Mouse (Mus musculus): ENCODE data around the gene Tinf2. TPM values are rescaled to one million over a fixed set of nuclear protein-coding genes. Genes with fewer than 3 reads are reported as not detected.

Gene Tinf2
- polyA plus RNA-seq, 1 experiment from 2014 or later = 14.1 TPM

DNA sequence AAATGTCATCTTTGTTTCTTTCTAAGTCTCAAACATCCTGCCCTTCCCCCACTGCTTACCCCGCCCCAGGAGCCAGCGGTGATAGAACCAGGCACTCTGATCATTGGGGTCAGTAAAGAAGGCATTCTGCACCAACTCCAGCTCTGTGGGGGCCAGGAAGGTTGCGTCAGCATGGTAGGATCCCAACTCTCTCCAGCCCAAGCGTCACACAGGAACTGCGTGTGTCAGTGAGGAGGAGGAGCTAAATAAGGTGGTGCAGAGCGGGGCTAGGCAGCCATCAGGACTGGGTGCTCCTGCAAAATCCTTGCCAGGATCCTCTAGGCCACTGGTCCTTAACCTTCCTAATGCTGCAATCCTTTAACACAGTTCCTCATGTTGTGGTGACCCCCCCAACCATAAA, 38.1 kb upstream of the Tinf2 start:
- no peak overlapping the region for H3K27ac ChIP-seq (ENCODE audit: low read depth)
- no peaks in the 10 kb centered on the region for H3K27me3 ChIP-seq (ENCODE audit: insufficient read depth, low read length)
- H3K4me1 ChIP-seq (ENCODE audit: insufficient read depth) = peaks cover 22% of the 10 kb centered on the region
- WGBS (ENCODE audit: insufficient replicate concordance) = 78% methylated on average over 6 of the region's 6 CpGs
- DNase-seq = no peak
- H3K9me3 ChIP-seq (ENCODE audit: low read length) = no peaks in the 10 kb centered on the region
- H3K9ac ChIP-seq (replicated peaks) = no peak overlapping the region
- H3K4me3 ChIP-seq (ENCODE audit: low read depth, low read length) = no peak overlapping the region
- TF ChIP-seq CTCF (IDR thresholded peaks at IDR 0.05; ENCODE audit: low read depth) (no peak), EP300 (IDR thresholded peaks at IDR 0.05; ENCODE audit: low read depth) (no peak)
- peaks cover 19% of the 10 kb centered on the region for H3K36me3 ChIP-seq (replicated peaks; ENCODE audit: insufficient read depth, low read length)
- ATAC-seq = no peak
- H3K4me2 ChIP-seq (ENCODE audit: low read depth, low read length) = no peak overlapping the region

DNA sequence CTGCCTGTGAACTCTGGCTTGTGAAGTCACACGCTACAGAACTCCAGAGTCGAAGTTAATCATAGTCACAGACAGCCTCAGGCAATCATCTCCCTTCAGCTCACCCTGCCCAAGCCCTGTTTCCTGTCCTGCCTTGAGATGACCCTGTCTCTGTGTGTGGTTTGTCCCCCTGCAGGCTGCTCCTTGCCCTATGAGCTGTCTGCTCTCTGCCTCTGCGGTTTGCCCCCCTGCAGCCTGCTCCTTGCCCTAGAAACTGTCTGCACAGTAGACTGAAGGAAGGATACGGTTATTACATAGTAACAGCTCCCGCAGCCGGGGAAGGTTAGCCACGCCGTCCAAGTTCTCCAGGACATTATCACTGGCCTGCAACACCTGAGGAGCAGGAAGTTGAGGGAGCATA, 35.3 kb upstream of the Tinf2 start:
- TF ChIP-seq EP300 (IDR thresholded peaks at IDR 0.05; ENCODE audit: low read depth) = no peak
- no peak for TF ChIP-seq CTCF (IDR thresholded peaks at IDR 0.05; ENCODE audit: low read depth)
- H3K4me2 ChIP-seq (ENCODE audit: low read depth, low read length) = no peak overlapping the region
- H3K27me3 ChIP-seq (ENCODE audit: insufficient read depth, low read length) = 0 out of 2 replicates have a peak, but pooled peaks cover 3% of the 10 kb centered on the region
- H3K9ac ChIP-seq (replicated peaks) = no peak overlapping the region
- H3K4me1 ChIP-seq (ENCODE audit: insufficient read depth) = peaks cover 29% of the 10 kb centered on the region
- WGBS (ENCODE audit: insufficient replicate concordance) = 83% methylated on average over 8 of the region's 8 CpGs
- DNase-seq = no peak
- no peak for ATAC-seq
- H3K4me3 ChIP-seq (ENCODE audit: low read depth, low read length) = no peak overlapping the region
- H3K9me3 ChIP-seq (ENCODE audit: low read length) = no peaks in the 10 kb centered on the region
- H3K36me3 ChIP-seq (replicated peaks; ENCODE audit: insufficient read depth, low read length) = peaks cover 19% of the 10 kb centered on the region
- no peak overlapping the region for H3K27ac ChIP-seq (ENCODE audit: low read depth)

DNA sequence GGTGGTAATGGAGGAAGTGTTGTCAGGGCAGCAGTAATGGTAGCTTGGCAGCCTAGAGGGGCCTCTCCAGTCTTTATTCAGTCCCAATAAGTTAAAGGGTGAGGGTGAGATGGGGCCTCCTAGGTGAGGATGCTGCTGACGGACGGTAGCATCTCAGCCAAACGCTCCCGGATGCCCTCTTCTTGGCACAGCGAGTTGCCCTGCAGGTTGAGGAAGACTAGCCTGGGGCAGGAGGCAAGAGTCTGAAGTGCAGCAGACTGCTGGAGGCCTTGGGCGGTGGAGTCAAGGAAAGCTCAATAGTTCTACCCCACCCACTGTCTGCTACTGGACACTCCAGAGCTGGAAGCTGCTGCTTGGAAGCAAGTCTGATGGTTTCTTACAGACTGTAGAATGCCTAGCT, 34.7 kb upstream of the Tinf2 start:
- WGBS (ENCODE audit: insufficient replicate concordance) = 91% methylated on average over 6 of the region's 6 CpGs
- ATAC-seq (no peak), DNase-seq (no peak)
- H3K9me3 ChIP-seq (ENCODE audit: low read length) = no peaks in the 10 kb centered on the region
- H3K4me1 ChIP-seq (ENCODE audit: insufficient read depth) = peaks cover 29% of the 10 kb centered on the region
- peaks cover 19% of the 10 kb centered on the region for H3K36me3 ChIP-seq (replicated peaks; ENCODE audit: insufficient read depth, low read length)
- H3K27ac ChIP-seq (ENCODE audit: low read depth) = no peak overlapping the region
- 0 out of 2 replicates have a peak, but pooled peaks cover 3% of the 10 kb centered on the region for H3K27me3 ChIP-seq (ENCODE audit: insufficient read depth, low read length)
- no peak overlapping the region for H3K4me2 ChIP-seq (ENCODE audit: low read depth, low read length)
- TF ChIP-seq CTCF (IDR thresholded peaks at IDR 0.05; ENCODE audit: low read depth) = no peak
- TF ChIP-seq EP300 (IDR thresholded peaks at IDR 0.05; ENCODE audit: low read depth) = no peak
- no peak overlapping the region for H3K4me3 ChIP-seq (ENCODE audit: low read depth, low read length)
- H3K9ac ChIP-seq (replicated peaks) = no peak overlapping the region

DNA sequence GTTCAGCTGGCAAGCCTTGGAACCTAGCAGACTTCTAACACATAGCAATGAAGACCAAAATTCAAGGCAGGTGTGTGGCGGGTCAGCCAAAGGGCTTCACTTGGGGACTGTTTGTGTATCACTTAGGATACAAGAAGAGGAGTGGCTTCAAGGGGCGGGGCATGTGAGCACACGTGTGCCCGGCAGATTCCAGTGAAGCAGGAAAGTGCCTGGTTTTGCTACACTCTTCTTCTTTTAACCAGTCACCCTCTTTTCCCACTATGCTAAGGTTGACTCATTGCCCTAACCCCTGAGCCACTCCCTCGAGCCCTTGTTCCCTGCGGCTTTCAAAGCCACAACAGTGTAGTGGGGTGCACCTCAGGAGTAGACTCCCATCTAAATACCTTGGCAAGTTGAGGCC, 33.3 kb upstream of the Tinf2 start:
- TF ChIP-seq EP300 (IDR thresholded peaks at IDR 0.05; ENCODE audit: low read depth) (no peak), CTCF (IDR thresholded peaks at IDR 0.05; ENCODE audit: low read depth) (no peak)
- 27% methylated on average over 6 of the region's 6 CpGs for WGBS (ENCODE audit: insufficient replicate concordance)
- no peak overlapping the region for H3K27ac ChIP-seq (ENCODE audit: low read depth)
- DNase-seq (no peak), ATAC-seq (peak; percentile 58)
- no peaks in the 10 kb centered on the region for H3K9me3 ChIP-seq (ENCODE audit: low read length)
- H3K36me3 ChIP-seq (replicated peaks; ENCODE audit: insufficient read depth, low read length) = peaks cover 15% of the 10 kb centered on the region
- H3K9ac ChIP-seq (replicated peaks) = no peak overlapping the region
- H3K27me3 ChIP-seq (ENCODE audit: insufficient read depth, low read length) = 0 out of 2 replicates have a peak, but pooled peaks cover 3% of the 10 kb centered on the region
- H3K4me2 ChIP-seq (ENCODE audit: low read depth, low read length) = no peak overlapping the region
- no peak overlapping the region for H3K4me3 ChIP-seq (ENCODE audit: low read depth, low read length)
- peaks cover 28% of the 10 kb centered on the region for H3K4me1 ChIP-seq (ENCODE audit: insufficient read depth)

DNA sequence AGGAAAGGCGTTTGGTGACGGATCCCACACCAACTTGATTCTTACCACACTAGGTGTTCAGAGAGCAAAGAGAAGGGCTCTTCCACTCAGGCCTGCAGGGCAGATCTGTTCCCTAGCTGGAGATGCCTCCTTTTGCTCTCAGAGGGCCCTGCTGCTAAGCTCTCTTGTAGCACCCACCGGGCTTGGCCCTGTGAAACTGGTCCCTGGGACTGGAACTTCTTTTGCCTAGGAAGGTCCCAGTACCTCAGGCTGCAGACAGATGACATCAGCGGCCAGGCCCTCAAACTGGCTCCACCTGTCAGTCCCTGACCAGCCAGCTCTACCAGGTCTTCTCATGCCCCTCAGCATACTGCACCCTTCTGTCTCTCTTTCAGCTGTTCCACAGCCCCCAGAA, 32.1 kb upstream of the Tinf2 start, which contains the start of gene Tgm1:
TSS of gene Tgm1 (minus strand) at position 198 of the 394 bp plus-strand sequence.
- Histone ChIP-seq H3K27me3 (ENCODE audit: insufficient read depth, low read length) (0 out of 2 replicates have a peak, but pooled peaks cover 3% of the 10 kb centered on the region), H3K9me3 (ENCODE audit: low read length) (no peaks in the 10 kb centered on the region), H3K4me2 (ENCODE audit: low read depth, low read length) (peak within 1 kb of the TSS; percentile 73), H3K36me3 (replicated peaks; ENCODE audit: insufficient read depth, low read length) (peaks cover 13% of the 10 kb centered on the region), H3K4me1 (ENCODE audit: insufficient read depth) (peaks cover 28% of the 10 kb centered on the region), H3K9ac (replicated peaks) (peak within 1 kb of the TSS; percentile 50), H3K4me3 (ENCODE audit: low read depth, low read length) (peak within 1 kb of the TSS; percentile 47), H3K27ac (ENCODE audit: low read depth) (peak within 1 kb of the TSS; percentile 57)
- ATAC-seq (peak; percentile 10), DNase-seq (no peak)
- TF ChIP-seq EP300 (IDR thresholded peaks at IDR 0.05; ENCODE audit: low read depth) (no peak), CTCF (IDR thresholded peaks at IDR 0.05; ENCODE audit: low read depth) (no peak)
- WGBS (ENCODE audit: insufficient replicate concordance) = 23% methylated on average over 4 of the region's 4 CpGs

DNA sequence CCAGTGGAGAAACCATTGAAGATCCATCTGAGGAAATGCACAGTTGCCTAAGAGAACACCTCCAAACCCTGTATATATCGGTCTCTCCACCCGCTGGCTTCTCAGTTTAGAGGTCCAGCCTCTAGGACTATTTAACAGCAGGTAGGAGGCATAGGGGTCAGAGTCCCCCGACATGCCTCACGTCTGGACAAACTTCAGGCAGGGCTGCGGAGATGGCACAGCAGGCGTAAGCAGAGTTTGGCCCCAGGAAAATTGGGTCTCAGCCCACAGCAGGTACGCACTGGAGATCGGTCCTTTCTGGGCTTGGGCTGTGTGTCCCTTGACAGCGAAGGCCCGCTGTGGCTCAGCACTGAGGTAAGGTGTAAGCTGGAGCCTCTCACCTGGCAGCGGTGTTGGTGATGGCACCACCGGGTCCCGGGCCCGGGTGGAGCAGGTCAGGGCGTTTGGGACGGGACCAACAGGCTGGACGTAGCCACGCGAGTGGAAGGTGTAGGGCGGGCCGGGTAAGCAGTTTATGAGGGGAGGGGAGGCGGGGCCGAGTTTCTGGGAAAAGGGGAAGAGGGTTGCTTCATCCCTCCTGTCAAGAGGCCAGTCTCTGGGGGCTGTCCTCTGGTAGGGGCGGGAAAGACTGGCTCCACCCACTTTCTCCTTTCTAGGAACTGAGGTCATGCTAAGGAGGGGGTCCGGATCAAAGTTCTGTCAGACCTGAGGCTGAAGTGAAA, 31.5 kb upstream of the Tinf2 start:
- peaks cover 28% of the 10 kb centered on the region for H3K4me1 ChIP-seq (ENCODE audit: insufficient read depth)
- 12% methylated on average over 25 of the region's 25 CpGs for whole genome bisulfite sequencing (ENCODE audit: insufficient replicate concordance)
- H3K4me2 ChIP-seq (ENCODE audit: low read depth, low read length) = peak overlapping the region; percentile 73
- H3K9ac ChIP-seq (replicated peaks) = peak overlapping the region; percentile 50
- H3K27me3 ChIP-seq (ENCODE audit: insufficient read depth, low read length) = 0 out of 2 replicates have a peak, but pooled peaks cover 3% of the 10 kb centered on the region
- peaks cover 10% of the 10 kb centered on the region for H3K36me3 ChIP-seq (replicated peaks; ENCODE audit: insufficient read depth, low read length)
- no peak for TF ChIP-seq EP300 (IDR thresholded peaks at IDR 0.05; ENCODE audit: low read depth)
- H3K9me3 ChIP-seq (ENCODE audit: low read length) = no peaks in the 10 kb centered on the region
- peak overlapping the region; percentile 47 for H3K4me3 ChIP-seq (ENCODE audit: low read depth, low read length)
- ATAC-seq (peak; percentile 47), DNase-seq (peak; percentile 70)
- H3K27ac ChIP-seq (ENCODE audit: low read depth) = peak overlapping the region; percentile 57

All from liver, postnatal 0 days (tissue).